Mouse (Mus musculus) cerebellum, adult 2 months (tissue): Measurements from ENCODE around the gene 6430571L13Rik. TPM values are rescaled to one million over a fixed set of nuclear protein-coding genes. Genes with fewer than 3 reads are reported as not detected.
"Not testable (repeated sequence)": the region's sequence is repeated elsewhere in the genome, so short reads cannot be mapped to it uniquely, and the experiment has no call there.

Experiments
- DNase-seq, 2 experiments: peaks; one replicate each; pipeline ENCODE4 v3.0.0; 2021
- H3K27ac ChIP-seq: fragments of 200-500 bp; 2 replicates; pipeline ENCODE4 v1.5.1; 2012; ENCODE audit warnings: low read length, control low read depth, inconsistent platforms; ENCODE audit not compliant: insufficient read depth
- H3K27me3 ChIP-seq: fragments of 200-500 bp; 2 replicates; pipeline ENCODE4 v1.6.1; 2012; ENCODE audit warnings: inconsistent platforms, mild to moderate bottlenecking, low read length, moderate library complexity; ENCODE audit not compliant: control insufficient read depth, insufficient read depth
- H3K4me1 ChIP-seq: fragments of 200-500 bp; 2 replicates; pipeline ENCODE4 v1.6.1; 2011; ENCODE audit warnings: low read length; ENCODE audit not compliant: control insufficient read depth, insufficient read depth
- H3K4me3 ChIP-seq: fragments of 200-500 bp; replicated peaks from 2 replicates; pipeline ENCODE3; 2011; ENCODE audit warnings: mild to moderate bottlenecking, low read depth, low read length, control low read depth; ENCODE audit not compliant: insufficient read depth
- CTCF ChIP-seq: fragments of 200-500 bp; IDR thresholded peaks from 2 replicates; pipeline ENCODE4 v1.5.1; 2011; ENCODE audit warnings: low read depth, mild to moderate bottlenecking, control low read depth, low read length, moderate library complexity, borderline replicate concordance; ENCODE audit not compliant: insufficient read depth
- POLR2A ChIP-seq: fragments of 200-500 bp; IDR thresholded peaks from 2 replicates; pipeline ENCODE4 v1.6.1; 2011; ENCODE audit warnings: low read length, control low read depth, borderline replicate concordance; ENCODE audit not compliant: insufficient read depth
- WGBS: fragments of 180-500 bp; shearing (Covaris S2); methylation state at CpG from one replicate; pipeline ENCODE4 v1.1.7; 2018; 5-methylcytosine and 5-hydroxymethylcytosine counted together
- polyA plus RNA-seq: library from polyadenylated mRNA; depleted of rRNA; stranded (reverse); fragments of >200 nt; gene quantifications from 2 replicates; pipeline ENCODE4 v1.2.3, GENCODE M21; 2012

Gene 6430571L13Rik
- polyA plus RNA-seq, 1 experiment = 44.9 TPM

DNA sequence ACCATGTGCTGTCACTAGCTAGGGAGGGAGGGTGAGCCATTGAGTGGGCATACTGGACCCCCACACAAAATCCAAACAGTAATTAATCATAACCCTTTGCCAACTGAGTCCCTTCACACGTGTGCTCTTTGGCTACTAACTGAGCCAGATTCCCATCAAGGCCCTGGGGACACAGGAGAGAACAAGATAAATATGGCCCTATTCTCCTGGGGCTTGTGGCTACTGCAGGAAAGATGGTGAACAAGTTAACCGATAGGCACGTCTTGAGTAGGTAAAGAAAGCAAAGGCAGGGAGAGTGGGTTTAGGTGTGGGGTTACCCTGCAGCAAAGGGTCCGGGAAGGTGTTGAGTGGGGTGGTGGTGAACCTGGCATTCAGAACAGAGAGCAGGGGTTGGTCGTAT is 36.5 kb upstream of the 6430571L13Rik start:
- H3K4me1 ChIP-seq = no peaks in the 10 kb centered on the region
- H3K27ac ChIP-seq = no peak overlapping the region
- DNase-seq = no peak
- no peak for TF ChIP-seq POLR2A
- no peak for TF ChIP-seq CTCF
- no peak overlapping the region for H3K4me3 ChIP-seq
- WGBS = 76% methylated on average over 5 of the region's 5 CpGs
- no peaks in the 10 kb centered on the region for H3K27me3 ChIP-seq

DNA sequence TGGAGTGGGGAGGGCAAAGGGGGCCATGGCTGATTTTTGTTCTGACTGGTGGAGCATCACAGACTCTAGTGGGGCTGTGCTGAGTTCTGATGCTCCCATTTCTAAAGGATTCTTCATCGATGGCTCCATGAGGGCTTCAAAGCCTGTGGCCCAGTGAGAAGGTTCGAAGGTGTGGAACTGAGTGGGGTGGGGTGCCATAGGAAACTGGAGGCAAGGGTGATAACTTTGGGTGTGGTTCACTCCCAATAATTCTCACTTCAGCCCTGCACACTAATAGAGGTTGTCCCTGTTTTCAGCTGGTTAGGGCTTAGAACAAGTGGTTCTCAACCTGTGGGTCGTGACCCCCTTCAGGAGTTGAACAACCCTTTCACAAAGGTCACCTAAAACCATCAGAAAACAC is 36.0 kb upstream of the 6430571L13Rik start:
- no peaks in the 10 kb centered on the region for H3K4me1 ChIP-seq
- TF ChIP-seq CTCF (no peak), POLR2A (no peak)
- no peaks in the 10 kb centered on the region for H3K27me3 ChIP-seq
- DNase-seq = no peak
- H3K27ac ChIP-seq = no peak overlapping the region
- no peak overlapping the region for H3K4me3 ChIP-seq
- WGBS = 95% methylated on average over 3 of the region's 3 CpGs

DNA sequence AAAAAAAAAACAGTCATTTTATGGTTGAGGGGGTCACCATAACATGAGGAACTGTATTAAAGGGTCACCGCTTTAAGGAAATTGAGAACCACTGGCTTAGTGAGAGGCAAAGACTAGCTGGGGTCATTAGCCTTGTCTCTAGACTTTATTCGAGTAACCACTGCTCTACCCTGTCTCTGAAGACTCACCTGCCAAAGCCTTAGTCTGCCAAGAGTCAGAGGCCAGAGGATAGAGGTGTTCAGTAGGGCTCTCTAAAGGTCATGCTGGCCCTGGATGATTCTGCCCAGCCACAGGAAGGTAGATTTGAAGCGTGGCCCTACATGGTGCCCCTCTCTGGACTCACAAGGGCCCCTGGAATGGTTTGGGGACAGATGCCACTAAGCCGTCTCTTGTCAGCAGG is 35.4 kb upstream of the 6430571L13Rik start:
- TF ChIP-seq POLR2A (no peak), CTCF (no peak)
- Histone ChIP-seq H3K27me3 (no peaks in the 10 kb centered on the region), H3K27ac (no peak overlapping the region), H3K4me1 (no peaks in the 10 kb centered on the region), H3K4me3 (no peak overlapping the region)
- 91% methylated on average over 4 of the region's 4 CpGs for WGBS
- no peak for DNase-seq

DNA sequence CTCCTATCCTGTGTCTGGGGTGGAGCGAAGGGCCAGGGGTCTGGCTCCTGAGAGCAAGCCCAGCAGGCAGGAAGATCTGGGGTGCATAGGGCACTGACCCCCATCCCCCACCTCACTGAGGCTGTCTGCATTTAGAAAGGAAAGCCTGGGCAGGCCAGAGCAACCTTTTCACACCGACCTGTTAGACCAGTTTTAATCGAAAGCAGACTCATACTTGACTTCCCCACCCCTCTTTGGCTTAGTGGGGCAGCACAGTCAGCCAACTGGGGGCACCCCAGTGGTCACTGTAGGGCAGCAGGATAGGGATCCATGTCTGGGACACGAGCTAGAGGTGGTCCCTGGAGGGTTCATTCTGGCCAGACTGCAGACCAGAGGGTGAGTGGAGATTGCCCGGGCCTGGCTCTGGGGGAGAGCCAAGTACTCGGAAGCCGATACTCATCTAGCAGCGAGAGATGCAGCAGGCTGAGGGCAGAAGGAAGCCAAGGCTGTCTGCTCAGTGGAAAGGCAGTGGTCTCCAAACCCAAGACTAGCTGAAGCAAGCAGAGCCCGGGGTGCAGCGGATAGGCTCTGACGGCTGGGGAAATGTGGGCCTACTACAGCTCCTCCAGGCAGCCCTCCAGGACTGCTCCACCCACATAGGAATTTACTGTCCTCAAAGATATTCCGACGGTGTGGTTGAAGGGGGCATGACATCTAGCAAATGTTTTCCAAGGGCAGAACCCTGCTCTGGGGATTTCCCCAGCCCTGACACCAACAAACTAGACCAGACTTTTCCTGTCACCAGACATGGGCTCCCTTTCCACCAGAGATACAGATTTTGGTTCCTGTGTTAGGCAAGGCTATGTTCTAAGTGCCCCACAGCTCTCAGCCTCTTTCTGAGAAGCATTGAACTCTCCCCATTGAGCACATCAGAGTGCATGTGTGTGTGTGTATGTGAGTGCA is 34.5 kb upstream of the 6430571L13Rik start:
- 51% methylated on average over 13 of the region's 13 CpGs for WGBS
- TF ChIP-seq POLR2A (no peak), CTCF (no peak)
- no peaks in the 10 kb centered on the region for H3K27me3 ChIP-seq
- DNase-seq = no peak
- no peak overlapping the region for H3K27ac ChIP-seq
- H3K4me1 ChIP-seq = no peaks in the 10 kb centered on the region
- H3K4me3 ChIP-seq = no peak overlapping the region

DNA sequence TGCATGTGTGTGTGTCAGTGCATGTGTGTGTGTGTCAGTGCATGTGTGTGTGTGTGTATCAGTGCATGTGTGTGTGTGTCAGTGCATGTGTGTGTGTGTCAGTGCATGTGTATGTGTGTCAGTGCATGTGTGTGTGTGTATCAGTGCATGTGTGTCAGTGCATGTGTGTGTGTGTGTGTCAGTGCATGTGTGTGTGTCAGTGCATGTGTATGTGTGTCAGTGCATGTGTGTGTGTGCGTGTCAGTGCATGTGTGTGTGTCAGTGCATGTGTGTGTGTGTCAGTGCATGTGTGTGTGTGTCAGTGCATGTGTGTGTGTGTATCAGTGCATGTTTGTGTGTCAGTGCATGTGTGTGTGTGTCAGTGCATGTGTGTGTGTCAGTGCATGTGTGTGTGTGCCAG is 33.7 kb upstream of the 6430571L13Rik start:
- 92% methylated on average over 1 of the region's 1 CpGs for whole genome bisulfite sequencing
- not testable (repeated sequence) for DNase-seq, H3K27me3 ChIP-seq, H3K4me3 ChIP-seq, H3K4me1 ChIP-seq, H3K27ac ChIP-seq

DNA sequence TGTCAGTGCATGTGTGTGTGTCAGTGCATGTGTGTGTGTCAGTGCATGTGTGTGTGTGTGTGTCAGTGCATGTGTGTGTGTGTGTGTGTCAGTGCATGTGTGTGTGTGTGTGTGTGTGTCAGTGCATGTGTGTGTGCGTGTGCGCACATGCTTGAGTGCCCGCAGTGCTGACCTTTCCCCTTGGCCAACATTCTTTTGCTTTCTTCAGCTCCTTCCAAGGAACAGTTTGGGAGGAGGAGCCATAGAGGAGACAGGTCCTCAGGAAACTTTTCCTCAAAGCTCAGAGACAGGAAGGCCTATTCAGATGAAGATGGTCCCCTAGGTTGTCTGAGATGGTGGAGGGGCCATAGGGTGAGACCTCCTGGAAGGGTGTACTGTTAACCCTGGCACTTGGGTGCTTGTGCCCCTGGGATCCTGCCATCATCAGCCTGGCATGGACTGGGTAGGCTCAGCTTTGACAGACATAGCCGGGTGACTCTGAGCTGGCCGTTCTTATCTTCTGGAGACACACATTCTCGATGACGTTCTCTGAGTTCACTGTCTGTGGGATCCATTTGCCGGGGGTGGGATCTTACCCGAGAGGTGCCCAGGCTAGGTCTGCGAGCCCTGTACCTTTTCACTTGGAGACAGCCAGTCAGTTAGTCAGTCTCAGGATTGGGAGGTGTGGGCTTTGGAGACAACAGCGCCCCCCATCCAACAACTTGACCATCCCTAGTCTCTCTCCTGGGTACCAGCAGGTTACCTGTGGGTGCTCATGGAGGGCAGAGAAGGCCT is 33.1 kb upstream of the 6430571L13Rik start:
- WGBS = 83% methylated on average over 11 of the region's 11 CpGs
- DNase-seq = no peak
- H3K27me3 ChIP-seq = no peaks in the 10 kb centered on the region
- TF ChIP-seq POLR2A = no peak
- no peak for TF ChIP-seq CTCF
- no peak overlapping the region for H3K27ac ChIP-seq
- no peak overlapping the region for H3K4me3 ChIP-seq
- no peaks in the 10 kb centered on the region for H3K4me1 ChIP-seq

DNA sequence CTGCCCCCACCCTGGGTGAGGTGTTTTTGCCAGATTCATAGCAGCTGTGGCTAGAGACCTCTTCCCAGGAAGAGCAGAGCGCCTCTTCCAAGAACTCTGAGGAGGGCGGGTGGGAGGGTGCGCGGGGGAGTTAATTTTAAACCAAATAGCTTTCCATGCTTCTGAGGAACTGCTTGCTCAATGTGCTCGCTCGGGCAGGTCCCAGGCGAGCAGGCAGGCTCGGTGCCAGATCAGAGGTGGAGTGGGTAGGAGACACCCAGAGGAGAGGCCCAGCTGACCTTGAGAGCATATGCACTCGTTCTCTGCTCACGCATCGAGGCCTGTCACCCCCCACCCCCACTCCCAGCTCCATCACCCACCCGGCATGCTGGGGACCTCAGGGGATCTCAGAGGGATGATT is 32.5 kb upstream of the 6430571L13Rik start:
- 32% methylated on average over 12 of the region's 12 CpGs for WGBS
- H3K27me3 ChIP-seq = no peaks in the 10 kb centered on the region
- H3K27ac ChIP-seq = no peak overlapping the region
- no peak overlapping the region for H3K4me3 ChIP-seq
- TF ChIP-seq POLR2A (no peak), CTCF (no peak)
- H3K4me1 ChIP-seq = no peaks in the 10 kb centered on the region
- no peak for DNase-seq
